Mouse (Mus musculus) heart, adult 2 months (tissue): Measurements from ENCODE around the gene Oprd1. TPM values are rescaled to one million over a fixed set of nuclear protein-coding genes. Genes with fewer than 3 reads are reported as not detected.

Source experiments
- DNase-seq, 2 experiments: peaks; one replicate each; pipeline ENCODE4 v3.0.0; 2021
- H3K27ac ChIP-seq: fragments of 200-600 bp; 2 replicates; pipeline ENCODE4 v1.8.1; 2022
- H3K27me3 ChIP-seq: fragments of 200-500 bp; 2 replicates; pipeline ENCODE4 v1.6.1; 2012; ENCODE audit warnings: mild to moderate bottlenecking, low read length, inconsistent platforms, mixed read lengths; ENCODE audit not compliant: control insufficient read depth, insufficient read depth
- H3K36me3 ChIP-seq: fragments of 200-500 bp; 2 replicates; pipeline ENCODE4 v1.6.1; 2012; ENCODE audit warnings: low read length, inconsistent platforms; ENCODE audit not compliant: control insufficient read depth, insufficient read depth
- H3K4me1 ChIP-seq: fragments of 200-500 bp; 2 replicates; pipeline ENCODE4 v1.6.1; 2011; ENCODE audit warnings: low read length; ENCODE audit not compliant: control insufficient read depth, insufficient read depth
- H3K4me3 ChIP-seq: fragments of 200-600 bp; 2 replicates; pipeline ENCODE4 v1.8.1; 2022
- H3K79me2 ChIP-seq: fragments of 200-500 bp; replicated peaks from 2 replicates; pipeline ENCODE4 v1.6.1; 2012; ENCODE audit warnings: mild to moderate bottlenecking, inconsistent platforms, low read length, moderate library complexity, mixed read lengths; ENCODE audit not compliant: control insufficient read depth, insufficient read depth
- H3K9ac ChIP-seq: fragments of 200-500 bp; 2 replicates; pipeline ENCODE4 v1.6.1; 2012; ENCODE audit warnings: low read depth, mild to moderate bottlenecking, control low read depth, inconsistent platforms, low read length, mixed read lengths
- CTCF ChIP-seq: fragments of 200-600 bp; IDR thresholded peaks from 2 replicates; pipeline ENCODE4 v1.8.1; 2022; ENCODE audit warnings: antibody characterized with exemption, mild to moderate bottlenecking, moderate library complexity
- EP300 ChIP-seq: fragments of 200-500 bp; IDR thresholded peaks from 2 replicates; pipeline ENCODE4 v1.6.1; 2011; ENCODE audit warnings: low read depth, low read length, control low read depth; ENCODE audit not compliant: insufficient read depth
- POLR2A ChIP-seq: fragments of 200-500 bp; IDR thresholded peaks from 2 replicates; pipeline ENCODE4 v1.6.1; 2011; ENCODE audit warnings: mild to moderate bottlenecking, low read depth, low read length, control low read depth; ENCODE audit not compliant: insufficient read depth
- WGBS: fragments of 180-500 bp; shearing (Covaris S2); methylation state at CpG from one replicate; pipeline ENCODE4 v1.1.7; 2018; 5-methylcytosine and 5-hydroxymethylcytosine counted together
- intact Hi-C: fragments of 180-260 bp; cut with DNase I; formaldehyde crosslinking; loops from one replicate; pipeline ENCODE4 v1.15.1; 2025
- polyA plus RNA-seq: library from polyadenylated mRNA; depleted of rRNA; stranded (reverse); fragments of >200 nt; gene quantifications from 2 replicates; pipeline ENCODE4 v1.2.3, GENCODE M21; 2012
- total RNA-seq, 2 experiments: library from RNA; stranded (reverse); gene quantifications; 2 replicates each; pipeline ENCODE4 v1.2.3; 2021

The Oprd1 gene
- total and polyA plus RNA-seq, 3 experiments = 0.20 to 0.43 (median 0.21) TPM

- 16% methylated on average over 20 of the region's 20 CpGs for WGBS
- Histone ChIP-seq H3K4me3 (peak overlapping the region; percentile 6; the same call in 1 of the 2 replicates), H3K27ac (peak overlapping the region; percentile 91), H3K36me3 (0 out of 2 replicates have a peak, but pooled peaks cover 2% of the 10 kb centered on the region), H3K9ac (0 out of 2 replicates have a peak overlapping the region, but pooled peaks have one; percentile 3), H3K4me1 (peaks cover 17% of the 10 kb centered on the region), H3K79me2 (0 out of 2 replicates have a peak, but pooled peaks cover 4% of the 10 kb centered on the region), H3K27me3 (no peaks in the 10 kb centered on the region)
- TF ChIP-seq POLR2A (no peak), EP300 (0 out of 2 replicates have a peak, but pooled peaks have one; percentile 51), CTCF (no peak)
- intact Hi-C loops = no loop called here
- DNase-seq = peak; percentile 70 to 78
These were observed 67.5 kb downstream of the Oprd1 start for GRCm38 (mm10) chr4:132076480-132077405.

GRCm38 (mm10) chr4:132075796-132076195 is 68.5 kb downstream of the Oprd1 start:
- no peaks in the 10 kb centered on the region for H3K27me3 ChIP-seq
- TF ChIP-seq CTCF (no peak), POLR2A (no peak), EP300 (no peak)
- 56% methylated on average over 1 of the region's 1 CpGs for WGBS
- H3K4me3 ChIP-seq = no peak overlapping the region
- H3K79me2 ChIP-seq = 0 out of 2 replicates have a peak, but pooled peaks cover 4% of the 10 kb centered on the region
- intact Hi-C loops = loop anchor here (2.0 kb wide), 1 partner anchor 43 kb away; no protein-coding TSS in a partner anchor
- DNase-seq = peak in 1 of 2 experiments; percentile 23
- 0 out of 2 replicates have a peak, but pooled peaks cover 2% of the 10 kb centered on the region for H3K36me3 ChIP-seq
- peak overlapping the region; percentile 91 for H3K27ac ChIP-seq
- H3K4me1 ChIP-seq = peaks cover 17% of the 10 kb centered on the region
- no peak overlapping the region for H3K9ac ChIP-seq

- TF ChIP-seq EP300 (0 out of 2 replicates have a peak, but pooled peaks have one; percentile 47), POLR2A (peak; percentile 68), CTCF (no peak; the same call in 1 of the 2 replicates)
- Histone ChIP-seq H3K79me2 (0 out of 2 replicates have a peak, but pooled peaks cover 4% of the 10 kb centered on the region), H3K27me3 (no peaks in the 10 kb centered on the region), H3K4me3 (peak within 1 kb of the TSS; percentile 85), H3K4me1 (peaks cover 17% of the 10 kb centered on the region), H3K27ac (peak within 1 kb of the TSS; percentile 91), H3K36me3 (0 out of 2 replicates have a peak, but pooled peaks cover 2% of the 10 kb centered on the region), H3K9ac (peak within 1 kb of the TSS; percentile 96)
- intact Hi-C loops = loop anchor here (2.0 kb wide), 1 partner anchor 42 kb away; no protein-coding TSS in a partner anchor
- WGBS = 2% methylated on average over 47 of the region's 47 CpGs
- DNase-seq = peak; percentile 99
These were observed 69.1 kb downstream of the Oprd1 start, which contains the start of gene Epb41 for GRCm38 (mm10) chr4:132074933-132075769. Gene Epb41, minus strand, starts transcription at chr4:132075321.

GRCm38 (mm10) chr4:132074077-132074932 is 70.0 kb downstream of the Oprd1 start, which contains the start of gene Gm10300:
Gene Gm10300, plus strand, starts transcription at chr4:132074697.
- peak; percentile 74 to 79 for DNase-seq
- H3K27me3 ChIP-seq = no peaks in the 10 kb centered on the region
- H3K9ac ChIP-seq = peak within 1 kb of the TSS; percentile 96
- 0 out of 2 replicates have a peak, but pooled peaks cover 2% of the 10 kb centered on the region for H3K36me3 ChIP-seq
- intact Hi-C loops = loop anchor here (2.0 kb wide), 1 partner anchor 42 kb away; no protein-coding TSS in a partner anchor
- TF ChIP-seq CTCF (no peak; the same call in 1 of the 2 replicates), EP300 (no peak), POLR2A (0 out of 2 replicates have a peak, but pooled peaks have one; percentile 40)
- peaks cover 16% of the 10 kb centered on the region for H3K4me1 ChIP-seq
- H3K4me3 ChIP-seq = peak within 1 kb of the TSS; percentile 85
- H3K79me2 ChIP-seq = 0 out of 2 replicates have a peak, but pooled peaks cover 4% of the 10 kb centered on the region
- WGBS = 2% methylated on average over 42 of the region's 42 CpGs
- H3K27ac ChIP-seq = peak within 1 kb of the TSS; percentile 91
